Mouse (Mus musculus): Measurements from ENCODE around the gene Zfyve21. TPM values are rescaled to one million over a fixed set of nuclear protein-coding genes. Genes with fewer than 3 reads are reported as not detected.
A peak's percentile ranks its signal among the peaks of the same experiment; 100 is the strongest.

Zfyve21 gene
- polyA plus RNA-seq (2014; fragmentation: Nextera tagmentation; extraction: Ambion mirVana): 70.7 and 73.1 TPM in 2 replicates

- Histone ChIP-seq H3K4me3 (ENCODE audit: low read depth, low read length) (peak within 1 kb of the TSS; percentile 73), H3K4me2 (ENCODE audit: low read depth, low read length) (peak within 1 kb of the TSS; percentile 85), H3K36me3 (replicated peaks; ENCODE audit: control insufficient read depth, insufficient read depth, low read depth, low read length) (no peaks in the 10 kb centered on the region; the same call in 1 of the 2 replicates), H3K4me1 (ENCODE audit: control insufficient read depth, insufficient read depth, low read length) (peaks cover 6% of the 10 kb centered on the region), H3K9me3 (replicated peaks; ENCODE audit: control insufficient read depth, low read length) (no peaks in the 10 kb centered on the region), H3K27ac (replicated peaks; ENCODE audit: low read depth, low read length) (peak within 1 kb of the TSS; percentile 72), H3K27me3 (ENCODE audit: control insufficient read depth, insufficient read depth, low read length) (no peaks in the 10 kb centered on the region), H3K9ac (replicated peaks; ENCODE audit: low read length) (peak within 1 kb of the TSS; percentile 78)
- DNase-seq (ENCODE audit: low spot score) (peak; percentile 99), ATAC-seq (replicated peaks; ENCODE audit: insufficient number of reproducible peaks, low FRiP score, low TSS enrichment, low read depth) (peak; percentile 99)
- WGBS: under 1% methylated on average over 84 of the region's 87 CpGs
These were observed at the start of gene Zfyve21, which contains the start of gene Xrcc3 for GRCm38 (mm10) chr12:111813766-111814617. TSS of gene Zfyve21 (plus strand) at chr12:111814170. TSS of gene Xrcc3 (minus strand) at chr12:111813873.

GRCm38 (mm10) chr12:111766313-111767236 is 47.4 kb upstream of the Zfyve21 start:
- Histone ChIP-seq H3K4me3 (ENCODE audit: low read depth, low read length) (no peak overlapping the region), H3K9ac (replicated peaks; ENCODE audit: low read length) (peak overlapping the region; percentile 18; the same call in 1 of the 2 replicates), H3K36me3 (replicated peaks; ENCODE audit: control insufficient read depth, insufficient read depth, low read depth, low read length) (no peaks in the 10 kb centered on the region), H3K4me1 (ENCODE audit: control insufficient read depth, insufficient read depth, low read length) (no peaks in the 10 kb centered on the region), H3K9me3 (replicated peaks; ENCODE audit: control insufficient read depth, low read length) (no peaks in the 10 kb centered on the region), H3K4me2 (ENCODE audit: low read depth, low read length) (no peak overlapping the region), H3K27ac (replicated peaks; ENCODE audit: low read depth, low read length) (no peak overlapping the region), H3K27me3 (ENCODE audit: control insufficient read depth, insufficient read depth, low read length) (no peaks in the 10 kb centered on the region)
- DNase-seq (ENCODE audit: low spot score) (no peak), ATAC-seq (replicated peaks; ENCODE audit: insufficient number of reproducible peaks, low FRiP score, low TSS enrichment, low read depth) (0 out of 2 replicates have a peak, but pooled peaks have one; percentile 53)
- WGBS: 45% methylated on average over 16 of the region's 16 CpGs

GRCm38 (mm10) chr12:111768322-111768928 is 45.5 kb upstream of the Zfyve21 start:
- Histone ChIP-seq H3K4me1 (ENCODE audit: control insufficient read depth, insufficient read depth, low read length) (no peaks in the 10 kb centered on the region), H3K9me3 (replicated peaks; ENCODE audit: control insufficient read depth, low read length) (no peaks in the 10 kb centered on the region), H3K27ac (replicated peaks; ENCODE audit: low read depth, low read length) (no peak overlapping the region), H3K27me3 (ENCODE audit: control insufficient read depth, insufficient read depth, low read length) (no peaks in the 10 kb centered on the region), H3K9ac (replicated peaks; ENCODE audit: low read length) (no peak overlapping the region), H3K4me3 (ENCODE audit: low read depth, low read length) (no peak overlapping the region), H3K4me2 (ENCODE audit: low read depth, low read length) (no peak overlapping the region), H3K36me3 (replicated peaks; ENCODE audit: control insufficient read depth, insufficient read depth, low read depth, low read length) (no peaks in the 10 kb centered on the region; the same call in 1 of the 2 replicates)
- DNase-seq (ENCODE audit: low spot score) (no peak), ATAC-seq (replicated peaks; ENCODE audit: insufficient number of reproducible peaks, low FRiP score, low TSS enrichment, low read depth) (no peak)
- 93% methylated on average over 10 of the region's 10 CpGs for WGBS

DNA sequence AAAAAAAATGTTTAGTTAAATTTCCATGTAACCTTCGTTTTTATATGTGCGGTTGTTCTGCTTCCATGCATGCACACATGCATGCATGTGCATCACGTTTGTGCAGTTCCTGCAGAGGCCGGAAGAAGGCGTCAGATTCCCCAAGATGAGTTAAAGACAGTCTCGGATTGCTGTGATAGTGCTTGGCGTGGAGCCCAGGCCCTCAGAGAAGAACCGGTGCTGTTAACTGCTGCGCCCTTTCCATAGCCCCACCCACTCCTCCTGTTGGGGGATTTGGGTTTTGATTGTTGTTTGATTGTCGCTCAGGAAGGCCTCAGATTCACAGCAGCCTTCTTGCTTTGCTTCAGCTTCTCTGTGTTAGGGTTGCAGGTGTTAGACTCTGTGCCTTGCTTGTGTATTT is 44.7 kb upstream of the Zfyve21 start:
- Histone ChIP-seq H3K4me3 (ENCODE audit: low read depth, low read length) (no peak overlapping the region), H3K4me2 (ENCODE audit: low read depth, low read length) (no peak overlapping the region), H3K9me3 (replicated peaks; ENCODE audit: control insufficient read depth, low read length) (no peaks in the 10 kb centered on the region), H3K4me1 (ENCODE audit: control insufficient read depth, insufficient read depth, low read length) (no peaks in the 10 kb centered on the region), H3K27me3 (ENCODE audit: control insufficient read depth, insufficient read depth, low read length) (no peaks in the 10 kb centered on the region), H3K27ac (replicated peaks; ENCODE audit: low read depth, low read length) (no peak overlapping the region), H3K9ac (replicated peaks; ENCODE audit: low read length) (no peak overlapping the region), H3K36me3 (replicated peaks; ENCODE audit: control insufficient read depth, insufficient read depth, low read depth, low read length) (peaks cover 4% of the 10 kb centered on the region)
- peak; percentile 6 for DNase-seq (ENCODE audit: low spot score)
- 45% methylated on average over 10 of the region's 10 CpGs for WGBS
- no peak for ATAC-seq (replicated peaks; ENCODE audit: insufficient number of reproducible peaks, low FRiP score, low TSS enrichment, low read depth)

DNA sequence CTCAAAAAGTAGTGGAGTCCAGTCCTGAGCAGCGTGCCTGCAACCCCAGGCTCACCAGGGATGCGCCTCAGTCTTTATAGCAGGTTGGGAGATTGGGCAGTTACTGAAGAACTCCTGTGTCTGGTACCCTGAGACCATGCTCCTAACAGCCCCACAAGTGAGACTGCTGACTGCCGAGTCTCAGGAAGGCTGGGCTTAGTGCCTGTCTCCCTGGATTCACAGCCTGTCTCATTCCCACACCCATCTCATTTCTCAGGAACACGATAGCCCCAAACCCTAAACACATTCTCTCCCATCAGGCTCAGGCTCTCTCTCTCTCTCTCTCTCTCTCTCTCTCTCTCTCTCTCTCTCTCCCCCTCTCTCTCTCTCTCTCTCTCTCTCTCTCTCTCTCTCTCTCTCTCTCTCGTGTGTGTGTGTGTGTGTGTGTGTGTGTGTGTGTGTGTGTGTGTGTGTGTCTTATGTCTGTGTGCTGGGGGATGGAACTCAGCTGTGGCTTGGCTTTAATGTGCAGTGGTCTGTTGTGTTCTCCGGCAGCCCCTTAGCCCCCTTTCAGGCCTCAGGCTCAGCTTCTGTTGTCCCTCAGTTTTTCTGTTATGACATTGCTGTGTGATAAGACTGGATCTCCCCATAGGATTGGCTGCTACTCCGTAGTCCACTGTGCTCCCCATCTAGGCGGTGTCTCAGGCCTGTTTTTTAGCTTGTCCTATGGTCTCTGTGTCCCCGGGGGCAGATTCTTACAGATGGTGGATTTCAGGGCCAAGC is 44.0 kb upstream of the Zfyve21 start:
- H3K27ac ChIP-seq (replicated peaks; ENCODE audit: low read depth, low read length): no peak overlapping the region
- H3K36me3 ChIP-seq (replicated peaks; ENCODE audit: control insufficient read depth, insufficient read depth, low read depth, low read length): peaks cover 7% of the 10 kb centered on the region
- WGBS: 74% methylated on average over 8 of the region's 9 CpGs
- ATAC-seq (replicated peaks; ENCODE audit: insufficient number of reproducible peaks, low FRiP score, low TSS enrichment, low read depth) (no peak), DNase-seq (ENCODE audit: low spot score) (no peak)
- no peaks in the 10 kb centered on the region for H3K4me1 ChIP-seq (ENCODE audit: control insufficient read depth, insufficient read depth, low read length)
- no peak overlapping the region for H3K4me3 ChIP-seq (ENCODE audit: low read depth, low read length)
- H3K27me3 ChIP-seq (ENCODE audit: control insufficient read depth, insufficient read depth, low read length): no peaks in the 10 kb centered on the region
- no peak overlapping the region for H3K4me2 ChIP-seq (ENCODE audit: low read depth, low read length)
- no peak overlapping the region for H3K9ac ChIP-seq (replicated peaks; ENCODE audit: low read length)
- no peaks in the 10 kb centered on the region for H3K9me3 ChIP-seq (replicated peaks; ENCODE audit: control insufficient read depth, low read length)

DNA sequence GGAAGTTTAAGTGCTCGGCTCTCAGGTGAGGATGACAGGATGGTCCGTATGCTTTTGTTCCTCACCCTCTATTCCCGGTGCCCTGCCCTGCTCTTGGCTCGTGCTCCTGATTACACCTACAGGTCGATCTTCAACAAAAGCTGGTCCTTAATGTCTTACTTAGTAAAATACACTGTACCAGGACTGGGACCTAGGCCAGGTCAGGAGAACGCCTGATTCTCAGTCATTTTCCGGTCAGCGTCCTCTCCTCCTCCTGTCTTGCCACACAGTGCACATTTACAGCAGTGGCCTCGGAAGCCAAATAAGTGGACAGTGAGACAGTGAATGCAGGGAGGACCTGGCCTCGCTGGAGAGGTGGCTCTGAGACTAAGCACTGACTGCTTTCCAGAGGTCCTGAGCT is 43.3 kb upstream of the Zfyve21 start:
- no peak overlapping the region for H3K4me3 ChIP-seq (ENCODE audit: low read depth, low read length)
- no peak overlapping the region for H3K4me2 ChIP-seq (ENCODE audit: low read depth, low read length)
- H3K9ac ChIP-seq (replicated peaks; ENCODE audit: low read length): no peak overlapping the region
- no peak overlapping the region for H3K27ac ChIP-seq (replicated peaks; ENCODE audit: low read depth, low read length)
- no peaks in the 10 kb centered on the region for H3K9me3 ChIP-seq (replicated peaks; ENCODE audit: control insufficient read depth, low read length)
- H3K4me1 ChIP-seq (ENCODE audit: control insufficient read depth, insufficient read depth, low read length): no peaks in the 10 kb centered on the region
- 91% methylated on average over 10 of the region's 10 CpGs for WGBS
- DNase-seq (ENCODE audit: low spot score): no peak
- ATAC-seq (replicated peaks; ENCODE audit: insufficient number of reproducible peaks, low FRiP score, low TSS enrichment, low read depth): no peak
- no peaks in the 10 kb centered on the region for H3K27me3 ChIP-seq (ENCODE audit: control insufficient read depth, insufficient read depth, low read length)
- H3K36me3 ChIP-seq (replicated peaks; ENCODE audit: control insufficient read depth, insufficient read depth, low read depth, low read length): peaks cover 7% of the 10 kb centered on the region

DNA sequence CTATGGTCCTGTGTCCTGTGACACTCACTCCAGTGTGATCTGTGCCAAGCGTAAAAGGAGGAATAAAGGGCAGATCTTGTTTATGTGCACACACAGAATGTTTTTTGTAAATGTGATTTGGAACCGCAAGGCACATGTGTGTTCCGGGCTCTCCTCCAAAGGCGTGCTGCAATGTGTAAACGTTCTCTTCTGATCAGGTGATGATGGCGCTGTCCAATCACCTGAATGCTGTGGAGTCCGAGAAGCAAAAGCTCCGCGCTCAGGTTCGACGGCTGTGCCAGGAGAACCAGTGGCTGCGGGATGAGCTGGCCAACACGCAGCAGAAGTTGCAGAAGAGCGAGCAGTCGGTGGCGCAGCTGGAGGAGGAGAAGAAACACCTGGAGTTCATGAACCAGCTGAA is 39.8 kb upstream of the Zfyve21 start:
- no peaks in the 10 kb centered on the region for H3K27me3 ChIP-seq (ENCODE audit: control insufficient read depth, insufficient read depth, low read length)
- H3K27ac ChIP-seq (replicated peaks; ENCODE audit: low read depth, low read length): no peak overlapping the region
- H3K36me3 ChIP-seq (replicated peaks; ENCODE audit: control insufficient read depth, insufficient read depth, low read depth, low read length): peaks cover 19% of the 10 kb centered on the region
- no peaks in the 10 kb centered on the region for H3K4me1 ChIP-seq (ENCODE audit: control insufficient read depth, insufficient read depth, low read length)
- H3K9ac ChIP-seq (replicated peaks; ENCODE audit: low read length): no peak overlapping the region
- WGBS: 93% methylated on average over 16 of the region's 16 CpGs
- H3K9me3 ChIP-seq (replicated peaks; ENCODE audit: control insufficient read depth, low read length): no peaks in the 10 kb centered on the region
- H3K4me2 ChIP-seq (ENCODE audit: low read depth, low read length): no peak overlapping the region
- no peak for ATAC-seq (replicated peaks; ENCODE audit: insufficient number of reproducible peaks, low FRiP score, low TSS enrichment, low read depth)
- no peak for DNase-seq (ENCODE audit: low spot score)
- no peak overlapping the region for H3K4me3 ChIP-seq (ENCODE audit: low read depth, low read length)
